Mouse (Mus musculus): ENCODE measurements at regions not wholly inside any gene's neighbourhood (a gene's known extent, or its start where the extent isn't known, plus 50 kb on each side); places are given as distances from the start of the nearest gene placed in this dataset.
"Not testable (repeated sequence)": the region's sequence is repeated elsewhere in the genome, so short reads cannot be mapped to it uniquely, and the experiment has no call there.

DNA sequence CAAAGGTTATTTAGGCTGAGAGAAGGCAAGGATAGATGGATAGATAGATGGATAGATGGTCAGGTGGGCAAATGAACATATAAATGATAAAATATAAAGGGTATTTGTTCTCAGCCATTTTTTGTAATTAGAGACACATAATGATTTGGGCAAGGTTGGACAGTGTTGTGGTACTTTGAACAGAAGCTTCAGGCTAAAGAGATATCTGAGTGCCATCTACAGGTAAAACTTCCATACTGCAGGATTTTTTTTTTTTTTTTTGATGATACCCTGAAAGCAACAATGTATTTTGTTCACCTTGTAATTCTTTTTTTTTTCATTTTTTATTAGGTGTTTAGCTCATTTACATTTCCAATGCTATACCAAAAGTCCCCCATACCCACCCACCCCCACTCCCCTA, 110.1 kb upstream of the Trabd2b start:
- no peak for DNase-seq
- intact Hi-C loops (cut with DNase I): no loop called here

DNA sequence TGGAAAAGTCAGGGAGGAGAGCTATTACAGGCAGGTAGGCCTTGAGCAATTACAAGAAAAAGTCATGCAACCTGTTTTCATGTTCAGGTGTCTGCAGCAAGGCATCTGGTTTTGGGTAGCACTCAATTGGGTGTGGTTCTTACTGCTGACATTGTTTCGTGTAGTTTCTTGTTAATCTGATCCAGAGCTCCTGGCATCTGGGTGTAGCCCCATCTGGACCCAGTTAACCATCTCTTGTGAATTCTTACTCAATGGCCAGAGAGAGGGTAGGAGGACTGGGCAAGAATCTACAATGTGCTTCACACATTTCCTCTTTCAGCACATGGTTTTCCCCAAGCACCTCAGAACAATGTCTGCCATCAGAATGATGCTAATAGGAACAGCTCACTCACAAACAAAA, 108.0 kb upstream of the Trabd2b start:
- intact Hi-C loops (cut with DNase I); DNase-seq: not testable (repeated sequence)

DNA sequence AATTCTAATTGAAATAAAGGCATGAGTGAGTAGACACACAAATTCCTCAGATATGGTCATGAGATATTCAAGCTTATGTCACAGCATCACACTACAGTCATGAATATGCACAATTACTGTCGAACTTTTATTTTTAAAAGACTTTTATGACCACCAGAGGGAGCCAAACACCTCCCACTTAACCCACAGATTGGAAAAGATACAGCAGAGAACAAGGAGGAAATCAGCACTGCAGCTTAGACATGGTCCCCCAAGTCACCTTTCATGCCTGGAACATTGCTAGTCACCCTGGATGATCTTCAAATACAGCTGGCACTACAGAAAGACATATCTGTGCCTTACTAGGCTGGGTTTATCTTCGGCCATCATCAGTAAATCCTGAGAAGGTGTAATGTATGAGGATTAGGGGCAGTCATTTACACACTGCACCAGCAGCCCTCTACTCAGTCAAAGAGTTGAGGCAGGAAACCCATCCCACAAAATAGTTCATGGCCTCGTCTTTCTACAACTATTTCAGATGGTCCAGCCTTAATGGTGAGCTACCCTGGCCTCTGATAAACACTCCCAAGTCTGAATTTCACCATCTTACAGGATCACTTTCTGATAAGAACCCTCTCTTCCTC, 106.0 kb upstream of the Trabd2b start:
- no peak for DNase-seq
- intact Hi-C loops (cut with DNase I): loop anchor here (10.0 kb wide), 1 partner anchor 1516 kb away; no protein-coding TSS in a partner anchor

DNA sequence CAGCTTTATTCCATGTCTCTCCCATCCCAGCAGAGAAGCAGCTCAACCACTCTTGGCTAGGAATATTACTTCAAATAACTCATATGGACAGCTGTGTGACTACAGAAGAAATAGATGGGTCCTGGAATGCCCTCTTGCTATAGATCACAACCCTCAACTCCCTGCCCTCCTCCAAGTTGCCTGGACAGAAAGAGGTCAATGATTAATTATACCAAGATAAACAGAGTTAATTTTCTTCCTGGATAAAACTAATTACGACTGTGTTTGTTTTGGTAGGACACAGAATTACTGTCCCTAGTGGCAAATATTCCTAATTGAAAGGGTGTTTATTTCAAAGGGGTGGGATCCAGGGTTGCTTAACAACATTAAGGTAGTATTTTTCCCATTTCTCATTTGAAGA, 101.9 kb upstream of the Trabd2b start:
- DNase-seq: no peak
- intact Hi-C loops (cut with DNase I): loop anchor here (10.0 kb wide), 1 partner anchor 1520 kb away; no protein-coding TSS in a partner anchor

DNA sequence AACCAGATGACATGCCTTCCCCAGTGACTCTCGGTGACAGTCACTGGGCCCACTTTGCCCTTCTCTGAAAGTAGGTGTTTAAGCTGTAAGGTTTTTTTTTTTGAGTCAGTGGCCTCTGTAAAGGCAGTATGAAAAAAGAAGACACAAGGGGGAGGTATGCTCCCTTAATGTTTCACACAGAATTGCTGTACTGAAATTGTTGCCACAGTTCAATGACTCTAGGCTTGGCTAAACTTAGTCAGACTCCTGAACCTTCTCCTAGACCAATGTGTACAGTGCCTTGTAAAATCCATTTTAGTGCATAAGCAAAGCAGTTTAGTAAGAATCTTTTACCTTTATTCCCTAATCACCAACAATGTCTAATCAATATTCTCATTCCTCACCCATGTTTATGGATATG, 99.0 kb upstream of the Trabd2b start:
- intact Hi-C loops (cut with DNase I): loop anchor here (10.0 kb wide), 1 partner anchor 1523 kb away; no protein-coding TSS in a partner anchor
- DNase-seq: no peak

DNA sequence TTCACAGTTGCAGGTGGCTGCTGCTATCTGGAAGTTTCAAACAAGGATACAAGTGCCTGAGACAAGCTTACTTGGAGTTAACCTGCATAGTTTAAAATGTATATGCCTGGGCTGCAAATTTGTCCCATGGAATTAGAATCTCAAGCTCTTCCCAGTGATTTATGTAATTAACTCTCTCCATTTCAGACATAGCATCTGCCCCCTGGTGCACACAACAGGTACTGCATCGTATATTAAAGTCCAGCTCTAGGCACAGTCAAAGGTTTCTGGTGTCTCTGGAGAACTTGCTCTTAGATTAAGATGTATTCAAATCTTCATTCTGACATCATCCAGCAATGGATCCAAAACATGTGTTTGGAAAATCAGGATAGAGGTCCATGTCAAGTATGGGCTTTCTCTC, 98.0 kb upstream of the Trabd2b start:
- DNase-seq: no peak
- intact Hi-C loops (cut with DNase I): loop anchor here (10.0 kb wide), 1 partner anchor 1524 kb away; no protein-coding TSS in a partner anchor

DNA sequence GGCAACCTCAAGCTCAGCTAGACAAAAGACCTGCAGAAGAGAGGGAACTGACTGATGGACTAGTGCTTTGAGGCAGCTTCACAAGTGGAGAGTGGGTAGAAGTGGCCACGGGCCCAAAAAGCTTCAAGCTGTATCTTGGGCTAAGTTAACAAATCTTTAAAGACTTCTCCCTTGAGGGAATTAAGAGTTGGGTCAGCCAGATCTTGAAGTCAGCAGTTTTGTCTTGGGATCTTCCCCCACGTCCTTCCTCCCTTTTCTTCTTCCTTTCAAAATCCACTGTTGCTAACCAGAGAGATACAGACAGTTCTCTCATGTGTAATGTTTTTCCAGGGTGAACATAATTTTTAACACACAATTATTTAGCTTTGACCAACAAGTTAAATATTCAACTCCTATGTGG, 91.5 kb upstream of the Trabd2b start:
- intact Hi-C loops (cut with DNase I): no loop called here
- DNase-seq: no peak

DNA sequence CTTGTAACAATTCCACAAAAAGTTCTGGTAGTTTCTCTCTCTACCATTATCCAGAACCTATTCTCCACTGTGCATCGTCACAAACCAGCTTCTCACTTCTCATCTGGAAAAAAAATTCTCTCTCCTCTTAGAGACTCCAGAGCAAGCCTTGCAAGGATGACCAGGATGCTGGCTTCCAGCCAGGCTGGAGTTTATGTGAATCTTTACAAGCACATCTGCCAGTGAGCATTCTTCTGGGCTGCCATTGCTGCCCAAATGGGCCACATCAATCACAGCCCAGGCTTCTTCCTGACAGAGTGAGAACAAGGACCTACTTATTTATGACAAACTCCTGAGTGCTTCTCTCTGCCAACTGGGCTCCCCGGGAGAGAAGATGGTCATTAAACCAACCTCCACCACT, 91.0 kb upstream of the Trabd2b start:
- intact Hi-C loops (cut with DNase I): no loop called here
- no peak for DNase-seq

DNA sequence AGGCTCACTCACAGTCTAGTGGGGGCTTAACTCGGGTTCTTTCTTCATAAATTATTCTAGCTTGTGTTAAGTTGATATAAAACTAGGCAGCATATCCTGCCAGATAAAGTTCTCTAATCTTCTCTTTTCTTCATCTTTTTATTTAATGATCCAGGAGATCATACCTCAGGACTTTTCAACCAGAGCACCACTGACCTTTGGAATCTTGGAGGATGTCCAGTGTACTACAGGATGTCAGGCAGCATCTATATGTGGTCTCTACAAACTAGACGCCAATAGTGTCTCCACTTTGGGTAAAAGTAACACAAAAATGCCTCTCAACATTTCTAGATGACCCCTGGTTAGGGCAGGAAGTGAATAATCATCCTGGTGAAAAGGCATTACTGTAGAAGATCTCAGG, 89.4 kb upstream of the Trabd2b start:
- intact Hi-C loops (cut with DNase I): no loop called here

DNA sequence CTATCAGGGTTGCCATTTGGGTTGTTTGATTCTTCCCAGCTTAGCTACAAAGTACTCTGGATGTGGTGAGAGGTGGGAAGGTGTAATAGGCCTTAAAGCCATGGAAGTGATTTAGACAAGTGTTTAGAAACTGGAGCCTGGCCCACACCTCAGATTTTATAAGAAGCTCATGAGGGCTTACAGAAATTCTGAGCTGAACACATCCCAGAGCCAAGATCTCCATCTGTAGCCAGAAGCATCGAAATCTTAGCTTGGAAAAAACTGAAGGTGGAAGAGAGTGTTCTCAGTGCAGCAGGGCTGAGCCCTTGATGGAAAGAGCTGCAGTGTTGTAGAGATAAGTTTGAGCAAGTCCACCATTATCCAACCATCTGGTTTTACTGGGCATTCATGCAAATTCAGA, 86.4 kb upstream of the Trabd2b start:
- intact Hi-C loops (cut with DNase I): no loop called here
- no peak for DNase-seq

More for the DNA sequence above, 89.4 kb upstream of the Trabd2b start:
- no peak for DNase-seq

DNA sequence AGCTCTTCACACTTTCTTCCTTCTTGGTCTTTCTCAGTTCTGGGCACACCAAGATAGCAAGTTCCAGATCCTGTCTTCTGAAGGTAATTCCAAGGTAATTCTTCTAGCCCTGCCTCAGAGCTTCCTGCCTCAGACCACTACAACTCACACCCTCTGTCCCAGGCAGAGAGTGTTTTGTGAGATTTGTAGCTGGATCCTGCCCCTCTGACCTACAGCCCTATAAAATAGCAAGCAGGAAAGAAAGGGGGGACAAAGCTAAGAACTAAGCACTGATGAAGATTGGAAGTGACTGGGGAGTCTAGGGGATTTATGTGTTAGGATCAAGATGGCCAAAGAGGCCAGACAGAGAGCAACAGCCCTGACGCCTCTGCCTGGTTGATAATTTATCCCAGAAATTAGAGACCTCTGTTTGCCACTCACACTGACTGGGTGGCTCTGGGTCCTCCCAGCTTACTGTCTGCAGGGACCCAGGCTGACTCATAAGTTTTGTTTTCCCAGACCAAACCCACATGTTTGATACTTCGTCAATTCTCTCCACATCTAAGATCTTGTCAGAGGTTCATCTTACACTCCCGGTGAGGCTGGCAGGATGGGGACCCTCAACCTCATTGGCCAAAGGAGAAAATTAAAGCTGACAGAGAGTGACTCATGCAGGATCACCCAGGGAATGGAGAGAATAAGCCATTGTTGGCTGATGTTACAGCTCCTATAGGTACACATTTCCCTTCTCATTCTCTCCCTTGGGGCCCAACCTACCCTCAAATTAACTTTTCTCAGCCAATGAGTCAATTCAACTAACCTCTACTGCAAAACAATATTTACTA, 84.8 kb upstream of the Trabd2b start:
- DNase-seq: no peak
- intact Hi-C loops (cut with DNase I): no loop called here

DNA sequence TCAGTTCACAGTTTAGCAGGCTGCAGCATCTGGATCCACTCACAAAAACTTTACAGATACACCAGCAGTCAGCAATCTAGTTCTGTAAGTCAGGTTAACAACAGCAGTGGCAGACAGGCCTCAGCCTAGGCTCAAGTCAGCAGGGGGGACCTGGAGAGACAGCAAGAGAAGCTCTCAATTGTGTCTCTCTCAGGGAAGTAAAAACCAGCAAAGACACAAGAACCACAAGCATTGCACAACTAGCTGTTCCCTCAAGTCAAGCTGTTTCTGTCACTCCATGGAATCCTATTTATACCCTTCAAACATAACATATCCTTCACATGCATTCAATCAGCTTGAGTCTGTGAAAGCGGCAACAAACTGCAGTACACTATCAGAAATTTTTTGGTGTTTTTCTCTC, 76.5 kb upstream of the Trabd2b start:
- intact Hi-C loops (cut with DNase I): no loop called here
- no peak for DNase-seq

DNA sequence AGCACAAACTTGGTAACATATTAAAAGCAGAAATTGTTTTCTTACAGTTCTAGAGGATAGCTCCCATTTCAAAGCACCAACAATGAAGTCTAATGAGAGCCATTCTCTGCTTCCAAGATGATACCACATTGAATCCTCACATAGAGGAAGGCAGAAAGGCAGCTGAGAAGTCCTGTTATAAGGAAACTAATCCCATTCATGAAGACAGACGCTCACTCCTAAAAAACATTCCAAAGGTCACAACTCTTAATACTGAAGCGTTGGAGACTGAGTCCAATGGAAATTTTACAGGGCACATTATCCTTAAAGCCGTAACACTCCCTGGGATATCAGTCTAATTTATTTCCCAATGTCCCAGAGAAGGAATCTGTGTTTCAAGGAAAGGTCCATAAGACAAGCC, 75.4 kb upstream of the Trabd2b start:
- intact Hi-C loops (cut with DNase I): no loop called here

DNA sequence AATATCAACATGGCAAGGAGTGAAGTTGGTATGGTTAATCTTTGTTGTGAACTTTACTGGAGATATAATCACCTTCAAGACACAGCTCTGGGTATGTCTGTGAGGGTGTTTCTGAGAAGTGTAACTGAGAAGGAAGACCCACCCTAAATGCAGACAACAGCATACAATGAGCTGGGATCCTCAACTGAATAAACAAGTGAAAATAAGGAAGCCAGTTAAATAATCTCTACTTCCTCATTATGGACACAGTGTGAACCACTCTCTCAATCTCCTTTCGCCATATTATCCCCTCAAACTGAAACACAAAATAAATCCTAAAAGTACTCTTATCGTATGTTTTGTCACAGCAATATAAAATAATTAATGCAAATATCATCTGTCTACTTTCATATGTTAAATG, 71.7 kb upstream of the Trabd2b start:
- no peak for DNase-seq
- intact Hi-C loops (cut with DNase I): no loop called here

More for the DNA sequence above, 75.4 kb upstream of the Trabd2b start:
- DNase-seq: no peak

DNA sequence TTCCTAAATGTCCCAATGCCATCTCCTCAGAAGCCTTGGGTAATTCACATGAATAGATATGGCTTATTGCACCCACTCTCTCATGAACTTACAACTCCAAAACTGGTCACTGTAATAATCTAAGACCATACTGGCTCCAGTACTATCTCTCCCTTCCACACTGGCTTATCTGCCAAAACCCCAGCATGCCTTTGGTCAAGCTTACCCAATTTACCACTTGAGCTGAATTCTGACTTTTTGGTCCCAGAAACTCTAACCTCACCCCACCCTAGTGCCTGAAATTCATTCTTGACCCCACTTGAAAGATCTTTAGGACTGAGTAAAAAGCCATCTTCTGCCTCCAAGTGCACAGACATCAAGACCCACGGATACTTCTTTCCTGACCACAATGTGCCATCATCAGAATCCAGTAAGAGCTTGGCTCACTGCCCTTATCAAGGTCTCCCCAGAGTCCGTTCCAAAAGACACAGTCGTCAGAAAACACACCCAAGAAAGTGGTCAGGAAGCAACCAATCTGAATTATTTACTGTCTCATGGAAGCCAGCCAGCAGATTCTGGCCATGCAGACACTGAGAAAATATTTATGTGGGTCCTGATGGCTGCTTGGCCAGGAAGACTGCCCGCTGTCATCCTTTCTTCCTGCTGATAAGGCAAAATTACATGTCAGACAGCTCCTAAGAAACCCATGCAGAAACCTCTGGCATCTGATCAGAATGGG, 70.3 kb upstream of the Trabd2b start:
- DNase-seq: no peak

DNA sequence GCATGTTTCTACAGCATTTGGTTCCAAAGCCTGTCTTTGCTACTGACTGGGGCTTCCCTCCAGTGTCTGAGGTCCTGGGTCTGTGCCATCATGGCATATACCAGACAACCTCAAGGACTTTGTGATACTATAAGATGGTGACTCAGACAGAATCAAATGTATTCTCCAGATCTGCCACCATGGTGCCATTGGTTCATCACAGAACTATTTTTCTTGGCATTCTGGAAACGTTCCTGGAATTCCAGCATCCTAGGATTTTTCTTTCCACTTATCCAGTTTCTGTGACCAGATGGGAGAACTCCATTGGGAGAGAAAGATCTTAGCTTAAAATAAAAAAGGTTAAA, 69.8 kb upstream of the Trabd2b start:
- no peak for DNase-seq
- intact Hi-C loops (cut with DNase I): no loop called here

More for the DNA sequence above, 70.3 kb upstream of the Trabd2b start:
- intact Hi-C loops (cut with DNase I): no loop called here

DNA sequence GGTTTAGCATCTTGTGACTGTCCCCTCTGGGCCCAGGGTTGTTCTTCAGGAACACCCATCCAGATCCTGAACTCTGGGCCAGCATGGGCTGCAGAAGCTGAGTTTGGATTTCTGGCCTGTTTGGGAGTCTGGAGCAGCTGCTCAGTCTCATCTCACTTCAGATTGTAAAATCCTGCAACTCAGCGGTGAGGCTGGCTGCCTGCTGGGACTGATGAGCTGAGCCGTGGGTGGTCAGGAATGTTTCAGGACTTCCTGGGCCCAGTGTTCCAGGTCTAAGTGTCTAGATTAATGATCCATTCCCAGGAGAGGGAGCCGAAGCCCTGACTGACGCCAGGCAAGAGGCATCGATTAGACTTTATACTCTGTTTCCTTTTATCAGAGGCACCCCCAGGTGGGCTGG, 66.7 kb upstream of the Trabd2b start:
- intact Hi-C loops (cut with DNase I): loop anchor here (5.0 kb wide), 1 partner anchor 68 kb away; the partner anchor contains the start of gene Trabd2b
- DNase-seq: no peak

DNA sequence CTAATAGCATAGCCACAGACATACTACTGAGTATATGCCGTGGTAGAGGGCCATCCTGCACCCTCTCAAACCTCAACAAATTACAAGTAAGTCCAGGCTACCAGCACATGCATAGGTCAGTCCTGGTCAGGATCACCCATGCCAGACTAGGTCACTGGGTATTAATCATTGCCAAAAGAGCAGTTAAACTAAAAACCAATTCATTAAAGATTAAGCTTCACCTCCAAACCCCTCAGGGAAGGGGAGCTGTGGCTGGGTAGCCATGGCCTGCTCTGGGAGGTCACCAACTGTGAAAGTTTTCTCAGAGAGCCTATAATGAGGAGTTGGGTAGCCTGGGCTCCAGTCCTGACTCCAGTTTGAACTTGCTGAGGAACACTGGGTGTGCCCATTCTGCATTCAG, 61.4 kb upstream of the Trabd2b start:
- intact Hi-C loops (cut with DNase I): loop anchor here (2.0 kb wide), 1 partner anchor 288 kb away; no protein-coding TSS in a partner anchor
- DNase-seq: no peak

DNA sequence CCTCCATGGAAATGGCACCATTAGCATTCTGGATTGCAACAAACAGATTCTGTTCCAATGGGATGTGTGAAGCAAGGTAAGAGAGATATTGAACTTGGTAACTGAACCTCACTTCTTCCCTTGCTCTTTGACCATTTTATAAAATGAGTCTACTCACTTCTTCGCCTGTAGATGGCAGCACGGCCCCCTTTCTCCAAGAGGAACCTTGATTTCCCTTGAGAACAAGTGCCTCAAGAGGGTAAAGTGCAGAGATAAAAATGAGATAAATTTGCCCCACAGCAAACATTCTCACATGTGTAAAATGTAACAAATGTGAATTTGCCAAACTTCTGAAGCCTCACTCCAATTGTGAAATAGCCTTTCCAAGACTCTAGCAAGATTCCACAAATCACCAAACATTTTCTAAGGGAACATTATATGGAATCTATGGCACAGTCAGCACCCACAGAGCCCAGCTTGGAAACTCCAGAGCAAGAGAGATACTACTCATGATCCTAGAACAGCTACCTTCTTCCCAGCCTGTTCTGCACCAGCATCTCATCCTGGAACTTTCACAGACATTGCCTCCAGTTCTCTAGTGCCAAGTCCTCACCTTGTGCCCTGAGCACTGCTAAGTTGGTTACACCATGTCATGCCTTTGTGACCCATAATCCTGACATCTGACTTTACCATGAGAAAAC, 60.3 kb upstream of the Trabd2b start:
- intact Hi-C loops (cut with DNase I): no loop called here
- DNase-seq: peak in 1 of 2 experiments; percentile 14

DNA sequence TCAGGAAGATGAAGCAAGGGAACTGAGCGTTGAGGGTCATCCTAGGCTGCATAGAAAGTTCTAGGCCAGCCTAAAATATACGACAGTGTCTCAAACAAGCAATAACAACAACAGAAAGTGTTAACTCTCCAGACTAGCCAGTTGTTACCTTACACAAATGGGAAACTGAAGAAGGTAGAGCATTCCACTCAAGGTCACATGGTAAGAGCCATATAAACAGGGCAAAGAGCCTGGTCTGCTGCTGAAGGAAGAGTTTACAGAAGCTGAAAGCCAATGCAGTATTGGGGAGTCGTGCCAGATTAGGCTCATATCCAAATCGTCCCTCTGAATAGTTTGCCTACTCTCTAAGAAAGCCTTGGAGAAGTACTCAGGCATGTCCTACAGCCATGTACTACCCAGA, 59.6 kb upstream of the Trabd2b start:
- DNase-seq: no peak
- intact Hi-C loops (cut with DNase I): no loop called here

DNA sequence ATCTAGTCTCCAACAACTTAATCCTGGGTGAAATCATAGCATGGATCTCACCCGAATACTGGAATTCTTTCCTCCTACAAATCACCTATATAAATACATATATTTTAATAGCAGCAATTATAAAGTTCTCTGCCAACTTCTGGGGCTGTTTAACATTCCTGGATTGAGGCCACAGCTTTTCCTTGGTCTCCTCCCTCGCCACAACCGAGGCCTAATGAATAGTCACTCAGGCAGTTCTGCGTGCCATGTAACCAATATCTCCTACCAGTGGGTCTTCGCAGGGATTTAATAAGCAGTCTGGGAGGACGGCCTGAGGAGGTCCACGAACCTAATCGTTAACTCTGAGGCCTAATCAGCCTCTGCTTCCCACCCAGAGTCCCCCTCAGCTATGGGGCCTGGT, 56.9 kb upstream of the Trabd2b start:
- intact Hi-C loops (cut with DNase I): no loop called here

More for the DNA sequence above, 56.9 kb upstream of the Trabd2b start:
- no peak for DNase-seq
